Mouse (Mus musculus): ENCODE results near the gene Ogfr. TPM values are rescaled to one million over a fixed set of nuclear protein-coding genes. Genes with fewer than 3 reads are reported as not detected.
A peak's percentile ranks its signal among the peaks of the same experiment; 100 is the strongest.

The Ogfr gene
- polyA plus RNA-seq (2016; fragmentation: Nextera tagmentation; extraction: Ambion mirVana), result 107 and 112 TPM in 2 replicates

DNA sequence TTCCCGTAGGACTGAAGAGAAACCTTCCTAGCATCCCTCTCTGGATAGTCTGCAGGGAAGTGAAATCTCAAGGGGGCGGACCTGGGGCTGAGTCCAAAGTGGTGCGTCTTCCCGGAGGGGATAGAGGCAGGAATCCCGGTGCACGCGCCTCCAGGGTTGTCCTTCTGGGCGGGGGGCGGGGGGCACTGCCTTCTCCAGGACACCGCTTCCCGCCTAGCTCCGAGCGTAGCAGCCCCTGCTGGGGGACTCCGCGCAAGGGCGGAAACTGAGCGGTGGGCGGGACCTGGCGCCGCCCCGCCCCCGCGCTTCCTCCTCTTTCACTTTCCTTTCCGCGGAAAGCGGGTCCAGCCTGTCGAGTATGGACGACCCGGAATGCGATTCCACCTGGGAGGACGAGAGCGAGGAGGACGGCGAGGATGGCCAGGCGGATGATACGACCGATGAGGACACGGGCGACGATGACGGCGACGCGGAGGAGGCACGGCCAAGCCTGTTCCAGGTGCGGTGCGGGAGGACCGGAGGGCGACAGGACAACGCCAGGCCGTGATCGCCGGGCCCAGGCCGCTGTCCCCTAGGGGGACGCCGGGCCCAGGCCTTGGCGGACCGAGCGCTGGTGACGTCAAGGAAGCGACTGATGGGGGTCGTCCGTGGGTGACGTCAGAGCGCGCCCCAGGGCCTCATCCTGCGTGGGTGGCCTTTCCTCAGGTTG lies at the start of gene Ogfr:
Gene Ogfr, plus strand, starts transcription at position 123 of the 709 bp plus-strand sequence.
- DNase-seq (ENCODE audit: low spot score), result peak; percentile 94
- Histone ChIP-seq H3K27ac (peak within 1 kb of the TSS; percentile 93), H3K9me3 (replicated peaks) (no peaks in the 10 kb centered on the region), H3K27me3 (ENCODE audit: low read depth, poor library complexity, severe bottlenecking) (no peaks in the 10 kb centered on the region), H3K36me3 (peaks cover 71% of the 10 kb centered on the region), H3K4me3 (peak within 1 kb of the TSS; percentile 86), H3K4me1 (peaks cover 12% of the 10 kb centered on the region)
- WGBS, result under 1% methylated on average over 62 of the region's 67 CpGs

- Histone ChIP-seq H3K36me3 (no peaks in the 10 kb centered on the region), H3K4me1 (peaks cover 8% of the 10 kb centered on the region), H3K27ac (no peak overlapping the region), H3K9me3 (replicated peaks) (no peaks in the 10 kb centered on the region), H3K27me3 (ENCODE audit: low read depth, poor library complexity, severe bottlenecking) (no peaks in the 10 kb centered on the region), H3K4me3 (no peak overlapping the region)
- 94% methylated on average over 2 of the region's 2 CpGs for WGBS
- no peak for DNase-seq (ENCODE audit: low spot score)
These were observed 45.4 kb upstream of the Ogfr start for GRCm38 (mm10) chr2:180543675-180544074.

DNA sequence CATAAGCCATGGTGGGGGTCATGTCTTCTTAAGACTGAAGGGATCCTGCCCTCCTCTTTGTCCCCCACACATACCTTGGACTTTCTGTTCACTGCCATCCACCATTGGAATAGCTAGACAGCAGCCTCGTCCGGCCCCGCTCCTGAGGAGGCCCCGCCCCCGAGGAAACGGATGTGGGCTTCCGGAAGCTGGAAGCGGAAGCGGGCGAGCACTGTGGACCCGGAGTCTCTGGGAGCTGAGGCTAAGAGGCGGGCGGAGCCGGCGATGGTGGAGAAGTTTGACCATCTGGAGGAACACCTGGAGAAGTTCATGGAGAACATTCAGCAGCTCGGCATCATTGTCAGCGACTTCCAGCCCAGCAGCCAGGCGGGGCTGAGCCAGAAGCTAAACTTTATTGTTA lies 44.0 kb upstream of the Ogfr start:
- peaks cover 8% of the 10 kb centered on the region for H3K4me1 ChIP-seq
- DNase-seq (ENCODE audit: low spot score), result no peak
- H3K36me3 ChIP-seq, result no peaks in the 10 kb centered on the region
- H3K27me3 ChIP-seq (ENCODE audit: low read depth, poor library complexity, severe bottlenecking), result no peaks in the 10 kb centered on the region
- no peak overlapping the region for H3K4me3 ChIP-seq
- H3K9me3 ChIP-seq (replicated peaks), result no peaks in the 10 kb centered on the region
- H3K27ac ChIP-seq, result no peak overlapping the region
- 88% methylated on average over 18 of the region's 18 CpGs for WGBS

GRCm38 (mm10) chr2:180547384-180548106 lies 41.5 kb upstream of the Ogfr start:
- 55% methylated on average over 8 of the region's 8 CpGs for WGBS
- Histone ChIP-seq H3K4me3 (no peak overlapping the region), H3K36me3 (no peaks in the 10 kb centered on the region), H3K27me3 (ENCODE audit: low read depth, poor library complexity, severe bottlenecking) (no peaks in the 10 kb centered on the region), H3K4me1 (peaks cover 8% of the 10 kb centered on the region), H3K27ac (no peak overlapping the region), H3K9me3 (replicated peaks) (no peaks in the 10 kb centered on the region)
- no peak for DNase-seq (ENCODE audit: low spot score)

DNA sequence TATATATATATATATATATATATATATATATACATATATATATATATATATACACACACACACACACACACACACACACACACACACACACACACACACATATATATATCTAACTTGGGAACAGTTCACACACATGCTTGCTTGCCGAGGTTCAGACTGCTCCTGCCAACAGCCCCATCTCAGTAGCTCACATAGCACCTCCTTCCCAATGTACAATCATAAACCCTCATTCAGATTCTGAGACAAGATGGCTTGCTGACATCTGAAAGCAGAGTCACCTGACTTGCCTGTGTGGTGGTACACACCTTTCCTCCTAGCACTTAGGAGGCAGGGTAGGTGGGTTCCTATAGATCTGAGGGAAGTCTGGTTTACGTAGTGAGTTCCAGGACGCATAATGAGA lies 36.7 kb upstream of the Ogfr start:
- H3K27ac ChIP-seq, result no peak overlapping the region
- no peak for DNase-seq (ENCODE audit: low spot score)
- 89% methylated on average over 3 of the region's 3 CpGs for WGBS
- H3K27me3 ChIP-seq (ENCODE audit: low read depth, poor library complexity, severe bottlenecking), result no peaks in the 10 kb centered on the region
- peaks cover 12% of the 10 kb centered on the region for H3K4me1 ChIP-seq
- H3K9me3 ChIP-seq (replicated peaks), result no peaks in the 10 kb centered on the region
- no peak overlapping the region for H3K4me3 ChIP-seq
- H3K36me3 ChIP-seq, result no peaks in the 10 kb centered on the region

DNA sequence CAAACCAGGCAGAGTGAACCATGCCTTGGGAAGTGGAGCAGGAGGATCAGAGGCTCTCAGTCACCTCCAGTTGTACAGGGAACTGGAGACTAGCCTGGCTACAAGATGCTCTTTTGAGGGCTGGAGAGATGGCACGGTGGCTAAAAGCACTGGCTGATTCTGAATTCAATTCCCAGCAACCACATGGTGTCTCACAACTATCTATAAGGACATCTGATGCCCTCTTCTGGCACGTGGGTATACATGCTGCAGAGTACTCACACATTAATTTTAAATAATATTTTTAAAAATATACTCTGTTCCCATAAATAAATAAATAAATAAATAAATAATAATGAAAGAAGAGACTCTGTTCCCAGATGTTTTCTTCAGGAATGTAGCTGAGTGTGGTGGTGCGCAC lies 33.8 kb upstream of the Ogfr start:
- DNase-seq (ENCODE audit: low spot score), result no peak
- peaks cover 5% of the 10 kb centered on the region; the same call in 1 of the 2 replicates for H3K4me1 ChIP-seq
- no peaks in the 10 kb centered on the region for H3K27me3 ChIP-seq (ENCODE audit: low read depth, poor library complexity, severe bottlenecking)
- H3K36me3 ChIP-seq, result no peaks in the 10 kb centered on the region
- H3K4me3 ChIP-seq, result no peak overlapping the region
- no peak overlapping the region for H3K27ac ChIP-seq
- no peaks in the 10 kb centered on the region for H3K9me3 ChIP-seq (replicated peaks)
- WGBS, result 53% methylated on average over 3 of the region's 3 CpGs

DNA sequence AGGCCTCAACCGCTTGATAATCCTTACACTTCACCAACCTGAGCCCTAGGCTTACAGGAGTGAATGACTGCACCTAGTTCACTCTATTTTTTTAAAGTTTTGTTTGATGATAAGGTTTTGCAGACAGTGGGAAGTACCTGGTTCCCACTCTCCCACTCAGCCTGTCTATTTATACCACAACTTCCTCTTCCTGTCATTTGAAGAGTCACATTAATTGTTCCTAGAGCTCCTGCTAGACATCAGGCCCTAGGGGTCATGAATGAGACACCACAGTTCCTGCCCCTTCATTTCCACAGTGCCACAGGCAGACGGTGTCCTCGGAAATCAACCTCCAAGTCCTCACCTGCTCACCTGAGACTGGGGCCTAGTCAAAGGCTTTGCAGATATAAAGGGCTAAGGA lies 32.6 kb upstream of the Ogfr start:
- peaks cover 5% of the 10 kb centered on the region; the same call in 1 of the 2 replicates for H3K4me1 ChIP-seq
- WGBS, result 75% methylated on average over 3 of the region's 3 CpGs
- H3K27me3 ChIP-seq (ENCODE audit: low read depth, poor library complexity, severe bottlenecking), result no peaks in the 10 kb centered on the region
- no peaks in the 10 kb centered on the region for H3K9me3 ChIP-seq (replicated peaks)
- DNase-seq (ENCODE audit: low spot score), result no peak
- no peak overlapping the region for H3K27ac ChIP-seq
- H3K36me3 ChIP-seq, result no peaks in the 10 kb centered on the region
- no peak overlapping the region for H3K4me3 ChIP-seq

- H3K36me3 ChIP-seq, result no peaks in the 10 kb centered on the region
- no peak for DNase-seq (ENCODE audit: low spot score)
- peaks cover 8% of the 10 kb centered on the region for H3K4me1 ChIP-seq
- no peak overlapping the region for H3K4me3 ChIP-seq
- no peaks in the 10 kb centered on the region for H3K27me3 ChIP-seq (ENCODE audit: low read depth, poor library complexity, severe bottlenecking)
- H3K9me3 ChIP-seq (replicated peaks), result no peaks in the 10 kb centered on the region
- WGBS, result 55% methylated on average over 5 of the region's 5 CpGs
- no peak overlapping the region for H3K27ac ChIP-seq
These were observed 28.8 kb upstream of the Ogfr start for GRCm38 (mm10) chr2:180560245-180560644.

- Histone ChIP-seq H3K4me3 (no peak overlapping the region), H3K27ac (no peak overlapping the region), H3K27me3 (ENCODE audit: low read depth, poor library complexity, severe bottlenecking) (no peaks in the 10 kb centered on the region), H3K9me3 (replicated peaks) (no peaks in the 10 kb centered on the region), H3K4me1 (peaks cover 8% of the 10 kb centered on the region), H3K36me3 (no peaks in the 10 kb centered on the region)
- WGBS, result 47% methylated on average over 5 of the region's 5 CpGs
- no peak for DNase-seq (ENCODE audit: low spot score)
These were observed 26.9 kb upstream of the Ogfr start for GRCm38 (mm10) chr2:180562146-180562545.

DNA sequence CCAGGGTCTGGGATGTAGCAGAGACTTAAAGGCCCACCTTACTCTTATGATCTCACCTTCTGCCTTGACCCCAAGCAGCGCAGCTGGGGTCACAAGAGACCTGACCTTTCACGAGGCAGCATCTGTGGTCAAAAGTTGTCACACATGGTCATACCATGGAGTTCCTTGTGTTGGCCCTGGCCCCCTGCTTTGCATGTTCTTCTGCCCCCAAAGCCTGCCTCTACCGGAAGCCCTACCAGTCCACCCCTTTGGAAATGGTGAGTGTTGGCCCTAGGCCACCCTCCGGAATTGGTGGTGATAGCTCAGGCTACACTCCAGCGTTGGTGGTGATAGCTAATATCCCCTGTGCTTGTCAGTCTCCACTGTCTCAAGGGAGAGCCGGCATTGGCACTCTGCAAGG lies 25.7 kb upstream of the Ogfr start:
- Histone ChIP-seq H3K36me3 (no peaks in the 10 kb centered on the region), H3K27me3 (ENCODE audit: low read depth, poor library complexity, severe bottlenecking) (no peaks in the 10 kb centered on the region), H3K9me3 (replicated peaks) (no peaks in the 10 kb centered on the region), H3K4me1 (peaks cover 8% of the 10 kb centered on the region), H3K4me3 (no peak overlapping the region), H3K27ac (no peak overlapping the region)
- DNase-seq (ENCODE audit: low spot score), result no peak
- 62% methylated on average over 6 of the region's 6 CpGs for WGBS

GRCm38 (mm10) chr2:180563841-180564240 lies 25.2 kb upstream of the Ogfr start:
- H3K36me3 ChIP-seq, result no peaks in the 10 kb centered on the region
- DNase-seq (ENCODE audit: low spot score), result no peak
- H3K27ac ChIP-seq, result no peak overlapping the region
- no peaks in the 10 kb centered on the region for H3K9me3 ChIP-seq (replicated peaks)
- H3K4me1 ChIP-seq, result peaks cover 8% of the 10 kb centered on the region
- 37% methylated on average over 5 of the region's 5 CpGs for WGBS
- H3K27me3 ChIP-seq (ENCODE audit: low read depth, poor library complexity, severe bottlenecking), result no peaks in the 10 kb centered on the region
- no peak overlapping the region for H3K4me3 ChIP-seq

GRCm38 (mm10) chr2:180566240-180566913 lies 22.7 kb upstream of the Ogfr start:
- DNase-seq (ENCODE audit: low spot score), result peak; percentile 81
- Histone ChIP-seq H3K36me3 (no peaks in the 10 kb centered on the region), H3K27me3 (ENCODE audit: low read depth, poor library complexity, severe bottlenecking) (no peaks in the 10 kb centered on the region; the same call in 1 of the 2 replicates), H3K4me3 (no peak overlapping the region), H3K4me1 (peaks cover 8% of the 10 kb centered on the region), H3K27ac (no peak overlapping the region), H3K9me3 (replicated peaks) (no peaks in the 10 kb centered on the region)
- WGBS, result 41% methylated on average over 13 of the region's 13 CpGs
